Mouse (Mus musculus) lung, adult 2 months (tissue): ENCODE results near the gene Mex3b. TPM values are rescaled to one million over a fixed set of nuclear protein-coding genes. Genes with fewer than 3 reads are reported as not detected.

Experiments used
- DNase-seq: peaks from one replicate; pipeline ENCODE4 v3.0.0; 2022
- H3K4me1 ChIP-seq: fragments of 200-500 bp; 2 replicates; pipeline ENCODE4 v1.6.1; 2011; ENCODE audit warnings: low read length; ENCODE audit not compliant: control insufficient read depth, insufficient read depth
- H3K4me3 ChIP-seq: fragments of 200-500 bp; replicated peaks from 2 replicates; pipeline ENCODE3; 2011; ENCODE audit warnings: low read depth, mild to moderate bottlenecking, control low read depth, low read length; ENCODE audit errors: extremely low read depth
- CTCF ChIP-seq: fragments of 200-500 bp; IDR thresholded peaks from 2 replicates; pipeline ENCODE4 v1.5.1; 2011; ENCODE audit warnings: mild to moderate bottlenecking, low read length, control low read depth; ENCODE audit not compliant: insufficient read depth
- POLR2A ChIP-seq: fragments of 200-500 bp; IDR thresholded peaks from 2 replicates; pipeline ENCODE4 v1.6.1; 2011; ENCODE audit warnings: low read depth, mild to moderate bottlenecking, control low read depth, low read length, borderline replicate concordance; ENCODE audit errors: extremely low read depth
- WGBS: fragments of 180-500 bp; shearing (Covaris S2); methylation state at CpG from one replicate; pipeline ENCODE4 v1.1.7; 2018; 5-methylcytosine and 5-hydroxymethylcytosine counted together
- polyA plus RNA-seq: library from polyadenylated mRNA; depleted of rRNA; stranded (reverse); fragments of >200 nt; gene quantifications from 2 replicates; pipeline ENCODE4 v1.2.3, GENCODE M21; 2012; rRNA removed

The Mex3b gene
- polyA plus RNA-seq, result 11.1 and 12.2 TPM in 2 replicates

DNA sequence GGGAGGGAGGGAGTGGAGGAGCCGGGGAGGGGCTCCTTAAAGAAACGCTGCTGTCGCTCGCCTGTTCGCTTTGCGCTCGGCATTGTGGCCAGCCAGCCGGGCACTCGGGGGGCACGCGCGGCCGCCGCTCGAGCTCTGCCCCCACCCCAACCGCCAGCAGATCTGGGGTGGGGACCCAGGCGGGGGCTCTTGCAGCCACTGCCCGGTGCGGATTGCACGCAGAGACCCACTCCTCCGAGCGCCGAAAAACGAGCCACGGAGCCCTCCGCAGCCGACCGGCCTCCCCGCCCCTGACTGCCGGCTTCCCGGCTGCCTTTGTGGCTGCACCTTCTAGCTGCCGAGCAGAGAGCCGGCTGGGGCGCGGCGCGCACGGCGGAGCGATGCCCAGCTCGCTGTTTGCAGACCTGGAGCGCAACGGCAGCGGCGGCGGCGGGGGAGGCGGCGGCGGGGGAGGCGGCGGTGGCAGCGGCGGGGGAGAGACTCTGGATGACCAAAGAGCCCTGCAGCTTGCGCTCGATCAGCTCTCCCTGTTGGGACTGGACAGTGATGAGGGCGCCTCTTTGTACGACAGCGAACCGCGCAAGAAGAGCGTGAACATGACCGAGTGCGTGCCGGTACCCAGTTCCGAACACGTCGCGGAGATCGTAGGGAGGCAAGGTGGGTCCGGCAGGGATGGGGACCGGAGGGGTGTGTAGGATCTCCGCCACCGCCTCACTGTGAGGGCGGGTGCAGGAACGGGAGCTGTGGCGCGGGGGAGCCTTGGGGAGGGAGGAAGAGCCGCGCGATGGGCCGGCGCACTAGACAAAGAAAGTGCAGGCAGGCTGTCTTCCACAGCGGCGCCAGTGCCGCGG lies at the start of gene Mex3b:
TSS of gene Mex3b (plus strand) at position 63 of the 851 bp plus-strand sequence.
- WGBS, result under 1% methylated on average over 82 of the region's 87 CpGs
- peaks cover 9% of the 10 kb centered on the region; the same call in 1 of the 2 replicates for H3K4me1 ChIP-seq
- TF ChIP-seq CTCF (no peak), POLR2A (no peak)
- DNase-seq, result peak; percentile 52
- peak within 1 kb of the TSS; percentile 99 for H3K4me3 ChIP-seq

DNA sequence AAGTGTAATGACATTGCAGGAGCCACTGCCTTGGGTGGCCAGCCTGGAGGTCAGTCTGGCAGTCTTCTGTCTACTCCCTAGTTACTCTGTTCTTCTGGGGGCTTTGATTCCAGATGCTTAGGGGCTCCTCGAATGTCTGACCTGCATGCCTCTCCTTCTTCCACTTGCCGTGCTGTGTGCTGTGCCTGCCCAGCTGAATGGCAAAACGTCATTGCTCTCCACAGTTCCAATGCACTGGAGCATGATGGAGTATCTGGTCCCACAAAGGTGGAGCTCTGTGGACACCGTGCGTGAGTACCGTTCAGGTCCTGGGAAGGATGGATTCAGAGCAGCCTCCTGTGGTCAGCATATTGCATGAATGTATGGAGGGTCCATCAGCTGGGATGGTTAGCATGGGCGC lies 47.6 kb upstream of the Mex3b start:
- H3K4me1 ChIP-seq, result no peaks in the 10 kb centered on the region
- 95% methylated on average over 7 of the region's 7 CpGs for WGBS
- no peak for TF ChIP-seq POLR2A
- no peak for TF ChIP-seq CTCF

DNA sequence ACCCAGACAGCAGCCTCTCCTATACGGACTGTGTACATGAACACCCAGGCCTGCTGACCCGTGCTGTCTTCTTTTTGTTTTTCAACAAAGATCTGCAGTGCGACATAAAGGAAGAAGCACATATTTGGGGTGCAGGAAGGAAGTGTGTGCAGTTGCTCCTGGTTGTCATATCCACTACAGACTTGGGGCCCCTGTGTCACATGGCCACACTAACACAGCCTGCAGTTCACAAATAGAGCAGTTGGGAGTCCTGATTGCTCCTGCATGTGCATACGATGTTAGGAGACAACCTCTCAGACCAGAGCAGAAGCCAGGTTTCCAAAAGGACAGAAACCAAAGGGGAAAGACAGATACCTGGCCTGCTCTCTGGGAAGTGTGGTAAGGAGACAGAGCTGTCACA lies 46.5 kb upstream of the Mex3b start:
- Histone ChIP-seq H3K4me3 (no peak overlapping the region), H3K4me1 (no peaks in the 10 kb centered on the region)
- TF ChIP-seq POLR2A (no peak), CTCF (no peak)
- no peak for DNase-seq
- WGBS, result 41% methylated on average over 4 of the region's 4 CpGs

More for the DNA sequence above, 47.6 kb upstream of the Mex3b start:
- DNase-seq, result no peak
- H3K4me3 ChIP-seq, result no peak overlapping the region

DNA sequence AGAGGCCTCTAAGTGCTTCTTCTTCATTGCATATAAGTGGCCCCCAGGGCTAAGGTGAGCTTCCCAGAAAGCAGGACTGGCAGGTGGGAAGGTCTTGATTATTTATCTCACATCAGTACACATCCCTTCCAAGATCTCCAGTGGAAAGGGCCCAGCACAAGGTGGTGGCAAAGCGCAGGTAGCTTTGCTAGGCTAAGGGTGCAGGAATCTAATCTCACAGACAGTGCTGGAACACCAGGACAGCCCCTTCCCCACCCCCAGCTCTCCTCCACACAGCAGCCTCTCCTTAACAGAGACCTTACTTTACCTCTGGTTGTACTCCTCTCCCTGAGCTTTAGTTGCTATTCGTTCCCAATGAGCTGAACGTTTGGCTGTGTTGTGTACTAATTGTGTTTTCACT lies 45.6 kb upstream of the Mex3b start:
- TF ChIP-seq POLR2A (no peak), CTCF (no peak)
- H3K4me1 ChIP-seq, result no peaks in the 10 kb centered on the region
- 74% methylated on average over 3 of the region's 3 CpGs for WGBS
- no peak for DNase-seq
- H3K4me3 ChIP-seq, result no peak overlapping the region

DNA sequence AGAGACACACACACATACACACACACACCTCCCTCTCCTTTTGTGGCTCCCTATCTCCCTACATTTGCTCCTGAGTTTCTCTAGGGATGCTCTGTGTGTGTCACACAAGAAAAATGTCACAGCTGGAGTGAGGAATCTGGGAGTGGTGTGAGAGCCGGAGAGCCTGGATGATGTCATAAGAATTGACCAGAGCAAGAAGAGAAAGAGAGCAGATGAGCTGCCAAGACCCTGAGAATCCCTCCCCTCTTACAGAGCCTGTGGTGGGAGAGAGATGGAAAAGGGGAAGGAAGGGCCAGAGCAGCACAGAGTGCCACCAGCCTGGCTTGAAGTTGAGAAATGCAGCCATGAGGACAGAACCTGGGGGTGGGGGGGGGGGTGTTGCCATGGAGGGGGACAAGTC lies 44.6 kb upstream of the Mex3b start:
- Histone ChIP-seq H3K4me1 (no peaks in the 10 kb centered on the region), H3K4me3 (no peak overlapping the region)
- WGBS, result 39% methylated on average over 1 of the region's 1 CpGs
- TF ChIP-seq POLR2A, result no peak
- TF ChIP-seq CTCF, result no peak
- DNase-seq, result no peak

DNA sequence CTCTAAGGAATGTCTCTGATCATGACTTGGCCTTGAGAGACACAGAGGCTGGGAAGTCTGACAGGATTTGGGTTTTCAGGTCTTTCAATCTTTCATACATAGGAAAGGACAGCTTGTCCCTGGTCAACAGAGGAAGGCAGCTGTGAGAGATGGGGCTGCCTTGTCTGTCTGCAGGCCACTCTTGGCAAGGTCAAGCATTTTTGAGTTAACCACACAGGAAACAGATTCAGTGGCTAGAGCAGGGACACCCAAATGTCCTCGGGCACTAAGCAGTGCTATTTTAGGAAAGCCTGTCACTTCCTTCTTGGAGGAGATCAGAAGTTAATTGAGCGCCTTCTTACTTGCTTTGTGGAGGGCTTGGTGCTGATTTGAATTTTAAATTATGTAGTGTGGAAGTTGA lies 38.9 kb upstream of the Mex3b start:
- Histone ChIP-seq H3K4me1 (no peaks in the 10 kb centered on the region), H3K4me3 (no peak overlapping the region)
- WGBS, result 28% methylated on average over 2 of the region's 2 CpGs
- TF ChIP-seq POLR2A (no peak), CTCF (no peak)
- no peak for DNase-seq

DNA sequence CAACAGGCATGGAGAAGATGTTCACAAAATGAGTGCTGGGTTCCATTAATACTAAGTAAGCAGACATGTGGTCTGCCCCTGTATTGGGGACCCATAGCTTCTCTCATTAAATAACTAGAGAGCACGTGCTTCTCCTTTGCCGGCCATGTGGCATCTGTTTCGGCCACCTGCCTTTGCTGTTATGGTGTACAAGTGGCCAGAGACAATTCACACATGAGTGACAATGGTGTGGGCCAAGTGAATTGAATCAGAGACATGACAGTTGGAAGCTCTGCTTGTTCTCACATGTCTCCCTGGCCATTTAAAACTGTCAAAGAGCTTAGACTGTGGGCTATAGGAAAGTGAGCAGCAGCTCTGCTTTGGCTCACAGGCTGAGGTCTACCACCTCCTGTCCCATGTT lies 37.6 kb upstream of the Mex3b start:
- Histone ChIP-seq H3K4me3 (no peak overlapping the region), H3K4me1 (peaks cover 2% of the 10 kb centered on the region; the same call in 1 of the 2 replicates)
- WGBS, result 85% methylated on average over 3 of the region's 3 CpGs
- TF ChIP-seq CTCF (no peak), POLR2A (no peak)
- no peak for DNase-seq

DNA sequence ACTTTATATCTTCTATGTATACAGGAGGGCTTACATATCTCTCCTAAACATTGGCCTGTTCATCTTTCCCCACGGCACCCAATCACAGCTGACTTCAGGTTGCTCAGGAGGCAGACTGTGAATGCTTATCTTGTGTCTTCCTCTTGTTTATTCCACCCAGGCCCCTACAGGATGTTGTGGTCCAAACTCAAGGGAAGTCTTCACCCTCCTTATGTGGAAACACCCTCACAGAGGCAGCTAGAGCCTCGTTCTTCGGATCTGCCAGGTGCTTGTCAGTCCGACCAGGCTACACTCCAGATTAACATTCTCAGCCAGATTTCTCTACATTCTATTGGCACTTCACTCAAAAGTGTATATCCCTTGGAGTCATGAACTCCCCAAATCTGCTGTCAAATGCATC lies 32.7 kb upstream of the Mex3b start:
- Histone ChIP-seq H3K4me3 (no peak overlapping the region), H3K4me1 (peaks cover 6% of the 10 kb centered on the region; the same call in 1 of the 2 replicates)
- TF ChIP-seq CTCF (no peak), POLR2A (no peak)
- WGBS, result 37% methylated on average over 4 of the region's 4 CpGs
- no peak for DNase-seq

DNA sequence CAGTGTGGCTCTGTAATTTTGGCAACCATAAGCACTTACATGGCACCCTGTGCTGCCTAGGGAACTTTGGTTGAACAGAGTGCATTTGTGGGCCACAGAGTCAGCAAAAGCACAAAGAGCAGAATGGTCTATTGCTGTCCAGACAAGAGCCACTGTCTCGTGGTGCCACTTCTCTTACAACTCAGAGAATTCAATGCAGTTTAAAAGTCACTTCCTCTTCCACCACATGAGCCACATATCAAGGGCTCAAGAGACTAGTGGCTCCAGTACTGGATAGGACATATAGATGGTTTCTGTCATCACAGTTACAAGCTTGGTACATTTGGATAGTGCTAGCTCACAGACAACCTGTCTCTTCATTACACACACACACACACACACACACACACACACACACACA lies 28.7 kb upstream of the Mex3b start:
- WGBS, result 38% methylated on average over 1 of the region's 1 CpGs
- H3K4me1 ChIP-seq, result peaks cover 6% of the 10 kb centered on the region; the same call in 1 of the 2 replicates
- no peak for DNase-seq
- TF ChIP-seq CTCF, result no peak
- no peak for TF ChIP-seq POLR2A
- H3K4me3 ChIP-seq, result no peak overlapping the region

DNA sequence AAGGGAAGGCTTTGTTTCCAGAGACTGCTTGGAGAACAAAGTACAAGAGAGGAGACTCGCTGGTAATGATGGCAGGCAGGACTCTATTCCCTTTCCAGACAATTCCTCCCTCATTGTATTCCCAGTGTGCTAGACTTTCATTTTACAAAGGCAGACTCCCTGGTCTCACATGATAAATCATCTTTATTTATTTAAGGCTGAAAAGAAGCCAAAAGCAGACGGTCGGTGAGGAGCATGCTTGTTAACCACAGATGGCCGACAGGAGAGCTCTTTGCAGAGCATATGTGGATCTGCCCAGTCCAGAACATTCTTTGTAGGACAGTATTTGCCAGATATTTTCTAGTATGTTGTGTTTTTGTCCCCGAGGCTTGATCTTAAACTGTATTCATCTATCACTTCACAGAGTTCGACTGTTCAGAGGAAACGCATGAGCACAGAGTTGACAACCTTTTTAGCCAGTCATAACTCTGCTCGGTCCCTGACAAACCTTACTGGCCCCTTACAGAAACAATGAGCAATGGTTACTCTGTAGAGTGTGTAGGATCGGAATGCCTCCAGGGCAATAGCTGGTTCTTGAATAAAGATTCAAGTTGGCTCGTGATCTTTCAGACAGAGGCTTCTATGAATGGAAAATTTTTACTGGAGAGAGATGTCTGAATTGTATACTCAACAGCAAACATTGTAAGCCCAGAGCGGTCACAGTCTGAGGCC lies 28.0 kb upstream of the Mex3b start:
- peaks cover 4% of the 10 kb centered on the region; the same call in 1 of the 2 replicates for H3K4me1 ChIP-seq
- 24% methylated on average over 11 of the region's 11 CpGs for WGBS
- no peak for DNase-seq
- no peak for TF ChIP-seq CTCF
- TF ChIP-seq POLR2A, result no peak
- H3K4me3 ChIP-seq, result no peak overlapping the region
